Mouse (Mus musculus): ENCODE data around the gene Rgcc.

Gene Rgcc

GRCm38 (mm10) chr14:79300641-79301350 is 649 bp downstream of the Rgcc start:
- DNase-seq (ENCODE audit: inconsistent age in 2 of 2, low spot score in 1 of 2): peak; percentile 59 to 74

DNA sequence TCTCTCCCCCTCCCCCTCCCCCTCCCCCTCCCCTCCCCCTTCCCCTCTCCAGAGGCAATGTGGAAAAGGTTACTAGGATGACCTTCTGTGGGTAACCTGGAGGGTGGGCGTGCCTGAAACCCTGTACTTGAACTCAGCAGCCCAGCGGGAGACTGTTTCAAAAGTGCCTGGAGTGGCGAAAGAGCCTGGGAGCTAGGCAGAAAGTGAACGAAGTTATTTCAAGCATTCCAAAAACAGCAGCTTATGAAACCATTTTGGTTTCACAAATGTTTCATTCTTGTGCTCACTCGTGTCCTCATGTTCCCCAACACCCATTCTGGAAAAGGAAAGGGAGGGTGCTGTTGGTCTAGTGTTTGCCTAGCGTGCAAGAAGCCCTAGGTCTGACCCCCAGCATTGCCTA is 1.6 kb downstream of the Rgcc start:
- peak in 1 of 2 experiments; percentile 75 for DNase-seq (ENCODE audit: inconsistent age in 2 of 2, low spot score in 1 of 2)

DNA sequence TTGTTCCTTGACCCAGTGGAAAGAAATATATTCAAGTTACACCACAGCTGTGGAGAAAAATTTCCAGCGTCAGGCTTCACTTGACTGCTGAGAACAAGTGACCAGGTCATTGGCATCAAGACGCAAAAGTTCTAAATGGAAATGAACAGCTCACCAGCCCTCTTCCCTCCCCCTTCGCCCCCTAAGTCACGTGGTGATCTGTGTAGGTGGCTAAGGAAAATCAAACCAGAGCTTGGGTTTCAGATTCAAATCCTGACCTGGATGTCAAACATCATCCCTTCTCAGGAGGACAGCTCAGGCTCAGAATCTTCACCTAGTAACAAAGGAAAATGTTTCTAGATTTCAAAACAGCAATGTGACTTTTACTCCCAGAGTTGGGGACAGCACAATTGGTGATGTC is 2.2 kb downstream of the Rgcc start:
- peak in 1 of 2 experiments; percentile 64 for DNase-seq (ENCODE audit: inconsistent age in 2 of 2, low spot score in 1 of 2)

GRCm38 (mm10) chr14:79298314-79298992 is 3.0 kb downstream of the Rgcc start:
- DNase-seq (ENCODE audit: inconsistent age in 2 of 2, low spot score in 1 of 2): peak in 1 of 2 experiments; percentile 46

DNA sequence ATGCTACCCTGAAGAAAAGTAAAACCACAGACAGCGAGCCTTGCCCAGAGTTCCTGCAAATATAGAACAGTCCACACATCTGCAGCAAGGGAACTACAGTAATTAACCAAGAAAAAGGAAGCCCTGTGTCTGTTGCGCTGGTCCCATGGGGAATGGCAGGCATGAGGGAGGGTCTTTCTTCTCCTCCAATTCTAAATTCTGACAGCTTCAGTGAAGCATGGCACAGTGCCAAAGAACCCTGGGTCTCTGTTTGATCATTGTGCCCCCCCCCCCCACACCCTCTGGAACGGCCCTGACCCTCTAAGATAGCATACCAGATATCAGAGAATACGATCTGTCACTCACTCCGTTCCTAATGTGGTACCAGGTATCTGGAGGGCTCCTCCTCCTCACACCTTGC is 4.6 kb downstream of the Rgcc start:
- DNase-seq (ENCODE audit: inconsistent age in 2 of 2, low spot score in 1 of 2): no peak

- peak in 1 of 2 experiments; percentile 25 for DNase-seq (ENCODE audit: inconsistent age in 2 of 2, low spot score in 1 of 2)
These were observed 5.2 kb downstream of the Rgcc start for GRCm38 (mm10) chr14:79296201-79296600.

GRCm38 (mm10) chr14:79295579-79295978 is 5.9 kb downstream of the Rgcc start:
- DNase-seq (ENCODE audit: inconsistent age in 2 of 2, low spot score in 1 of 2): no peak

GRCm38 (mm10) chr14:79294950-79295349 is 6.5 kb downstream of the Rgcc start:
- peak in 1 of 2 experiments; percentile 14 for DNase-seq (ENCODE audit: inconsistent age in 2 of 2, low spot score in 1 of 2)

- DNase-seq (ENCODE audit: inconsistent age in 2 of 2, low spot score in 1 of 2): peak in 1 of 2 experiments; percentile 28
These were observed 7.2 kb downstream of the Rgcc start for GRCm38 (mm10) chr14:79294051-79294814.

GRCm38 (mm10) chr14:79293119-79293780 is 8.2 kb downstream of the Rgcc start:
- DNase-seq (ENCODE audit: inconsistent age in 2 of 2, low spot score in 1 of 2): peak; percentile 56 to 78

- peak in 1 of 2 experiments; percentile 23 for DNase-seq (ENCODE audit: inconsistent age in 2 of 2, low spot score in 1 of 2)
These were observed 9.8 kb downstream of the Rgcc start for GRCm38 (mm10) chr14:79291629-79292028.

GRCm38 (mm10) chr14:79290683-79291425 is 10.6 kb downstream of the Rgcc start:
- DNase-seq (ENCODE audit: inconsistent age in 2 of 2, low spot score in 1 of 2): peak in 1 of 2 experiments; percentile 53

- DNase-seq (ENCODE audit: inconsistent age in 2 of 2, low spot score in 1 of 2): peak in 1 of 2 experiments; percentile 67
These were observed 11.5 kb downstream of the Rgcc start for GRCm38 (mm10) chr14:79289909-79290308.

DNA sequence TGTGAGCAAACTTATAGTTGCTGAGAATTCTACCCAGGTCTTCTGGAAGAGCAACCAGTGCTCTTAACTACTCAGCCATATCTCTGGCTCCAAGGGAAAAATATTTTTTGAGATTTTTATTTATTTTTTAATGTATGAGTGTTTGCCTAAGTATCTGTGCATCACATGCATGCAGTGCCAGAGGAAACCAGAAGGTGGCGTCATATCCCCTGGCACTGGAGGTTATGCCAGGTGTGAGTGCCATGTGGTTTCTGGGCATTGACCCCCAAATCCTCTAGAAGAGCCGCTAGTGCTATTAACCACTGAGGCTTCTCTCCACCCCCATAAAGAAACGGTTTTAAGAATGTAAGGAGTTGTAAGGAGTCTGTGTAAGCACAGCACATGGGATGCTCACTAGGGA is 13.2 kb downstream of the Rgcc start:
- DNase-seq (ENCODE audit: inconsistent age in 2 of 2, low spot score in 1 of 2): peak in 1 of 2 experiments; percentile 50

- DNase-seq (ENCODE audit: inconsistent age in 2 of 2, low spot score in 1 of 2): peak in 1 of 2 experiments; percentile 53
These were observed 14.1 kb downstream of the Rgcc start for GRCm38 (mm10) chr14:79287251-79287863.

DNA sequence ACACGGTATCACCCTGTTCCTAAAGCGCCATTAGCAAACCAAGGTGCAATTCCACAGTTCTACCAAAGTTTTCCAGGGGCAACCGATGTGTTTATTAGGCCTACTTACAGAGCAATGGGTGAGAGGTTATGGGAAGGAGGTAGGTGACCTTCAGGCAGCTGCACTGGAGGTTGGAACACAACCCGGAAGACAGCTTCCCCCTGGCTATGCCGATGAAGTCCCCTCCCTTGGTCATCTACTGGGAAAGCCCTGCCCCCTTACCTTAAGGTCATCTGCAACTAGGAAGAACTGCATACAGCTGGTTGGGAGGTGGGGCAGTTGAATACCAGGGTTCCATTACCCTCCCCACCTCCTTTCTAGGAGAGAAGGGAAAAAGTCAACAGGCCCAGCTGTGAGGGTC is 15.9 kb downstream of the Rgcc start:
- peak in 1 of 2 experiments; percentile 26 for DNase-seq (ENCODE audit: inconsistent age in 2 of 2, low spot score in 1 of 2)

GRCm38 (mm10) chr14:79284616-79285015 is 16.8 kb downstream of the Rgcc start:
- no peak for DNase-seq (ENCODE audit: inconsistent age in 2 of 2, low spot score in 1 of 2)

DNA sequence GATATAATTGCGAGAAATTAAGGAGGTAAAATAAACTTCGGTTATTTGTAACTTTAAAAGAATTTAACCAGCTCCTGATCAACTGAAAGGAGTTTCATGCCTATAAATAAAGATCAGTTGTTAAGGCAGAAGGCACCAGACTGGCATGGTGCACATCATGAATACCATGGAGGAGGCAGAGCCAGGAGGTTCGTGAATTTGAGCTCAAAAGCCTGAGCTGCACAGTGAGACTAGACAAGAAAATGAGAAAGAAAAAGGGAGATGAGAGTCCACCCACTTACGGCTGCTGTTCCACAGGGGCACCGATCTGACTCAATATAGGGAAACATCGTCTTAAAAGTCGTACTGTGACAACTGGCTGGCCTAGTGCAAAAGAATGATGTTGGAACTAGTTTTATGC is 17.5 kb downstream of the Rgcc start:
- no peak for DNase-seq (ENCODE audit: inconsistent age in 2 of 2, low spot score in 1 of 2)

- DNase-seq (ENCODE audit: inconsistent age in 2 of 2, low spot score in 1 of 2): peak in 1 of 2 experiments; percentile 39
These were observed 19.4 kb downstream of the Rgcc start for GRCm38 (mm10) chr14:79281894-79282553.

All from adrenal gland, adult (tissue).